Mouse (Mus musculus) embryo, embryonic 11 days (tissue): ENCODE measurements at regions not wholly inside any gene's neighbourhood (a gene's known extent, or its start where the extent isn't known, plus 50 kb on each side); places are given as distances from the start of the nearest gene placed in this dataset.
"Not testable (repeated sequence)": the region's sequence is repeated elsewhere in the genome, so short reads cannot be mapped to it uniquely, and the experiment has no call there.

Source experiments
- DNase-seq: peaks from one replicate; pipeline ENCODE4 v3.0.0-alpha.2; 2015

GRCm38 (mm10) chr15:44851346-44852064, 4717.3 kb downstream of the 9330182O14Rik start:
- peak; percentile 6 for DNase-seq

GRCm38 (mm10) chr15:44857080-44857479, 4722.9 kb downstream of the 9330182O14Rik start:
- DNase-seq, result no peak

- no peak for DNase-seq
Measured at GRCm38 (mm10) chr15:44859369-44859768, 4725.2 kb downstream of the 9330182O14Rik start.

- DNase-seq, result no peak
Measured at GRCm38 (mm10) chr15:44860204-44860806, 4726.1 kb downstream of the 9330182O14Rik start.

GRCm38 (mm10) chr15:44868537-44868936, 4734.4 kb downstream of the 9330182O14Rik start:
- DNase-seq, result no peak

GRCm38 (mm10) chr15:44869023-44869422, 4734.9 kb downstream of the 9330182O14Rik start:
- DNase-seq, result no peak

GRCm38 (mm10) chr15:44869672-44870071, 4735.5 kb downstream of the 9330182O14Rik start:
- DNase-seq, result no peak

- not testable (repeated sequence) for DNase-seq
Measured at GRCm38 (mm10) chr15:44870934-44871333, 4736.8 kb downstream of the 9330182O14Rik start.

- no peak for DNase-seq
Measured at GRCm38 (mm10) chr15:44882219-44882618, 4748.1 kb downstream of the 9330182O14Rik start.

- DNase-seq, result peak; percentile 2
Measured at GRCm38 (mm10) chr15:44891544-44891943, 4757.4 kb downstream of the 9330182O14Rik start.

GRCm38 (mm10) chr15:44896220-44896619, 4762.1 kb downstream of the 9330182O14Rik start:
- DNase-seq, result no peak

GRCm38 (mm10) chr15:44897572-44897971, 4763.4 kb downstream of the 9330182O14Rik start:
- DNase-seq, result no peak

- no peak for DNase-seq
Measured at GRCm38 (mm10) chr15:44907133-44907532, 4773.0 kb downstream of the 9330182O14Rik start.

GRCm38 (mm10) chr15:44913434-44913833, 4779.3 kb downstream of the 9330182O14Rik start:
- no peak for DNase-seq

GRCm38 (mm10) chr15:44915005-44915404, 4780.8 kb downstream of the 9330182O14Rik start:
- DNase-seq, result no peak

- DNase-seq, result no peak
Measured at GRCm38 (mm10) chr15:44916479-44916878, 4782.3 kb downstream of the 9330182O14Rik start.

- no peak for DNase-seq
Measured at GRCm38 (mm10) chr15:44924686-44925085, 4790.5 kb downstream of the 9330182O14Rik start.

- DNase-seq, result no peak
Measured at GRCm38 (mm10) chr15:44927058-44927457, 4792.9 kb downstream of the 9330182O14Rik start.

- no peak for DNase-seq
Measured at GRCm38 (mm10) chr15:44948626-44949025, 4814.5 kb downstream of the 9330182O14Rik start.

- no peak for DNase-seq
Measured at GRCm38 (mm10) chr15:44950952-44951642, 4816.9 kb downstream of the 9330182O14Rik start.
